Mouse (Mus musculus) liver, embryonic 12.5 days (tissue): ENCODE results near the gene Gorab. TPM values are rescaled to one million over a fixed set of nuclear protein-coding genes. Genes with fewer than 3 reads are reported as not detected.

Experiments
- ATAC-seq: fragments of 200-750 bp; cut with Nextera tagmentation; 2 replicates; pipeline ENCODE4 v1.8.0; 2017; ENCODE audit warnings: moderate number of reproducible peaks, mild to moderate bottlenecking, moderate library complexity
- H3K27ac ChIP-seq: fragments of 300-500 bp; sonication (generic); 2 replicates; pipeline ENCODE4 v1.5.1; 2016; ENCODE audit warnings: mild to moderate bottlenecking
- H3K27me3 ChIP-seq: fragments of 300-500 bp; sonication (generic); replicated peaks from 2 replicates; pipeline ENCODE4 v1.6.1; 2016; ENCODE audit warnings: mild to moderate bottlenecking, moderate library complexity
- H3K36me3 ChIP-seq: fragments of 300-500 bp; sonication (generic); 2 replicates; pipeline ENCODE4 v1.6.1; 2016; ENCODE audit warnings: mild to moderate bottlenecking, moderate library complexity
- H3K4me1 ChIP-seq: fragments of 300-500 bp; sonication (generic); 2 replicates; pipeline ENCODE4 v1.6.1; 2016
- H3K4me2 ChIP-seq: fragments of 300-500 bp; sonication (generic); 2 replicates; pipeline ENCODE4 v1.6.1; 2016; ENCODE audit warnings: mild to moderate bottlenecking, moderate library complexity
- H3K4me3 ChIP-seq: fragments of 300-500 bp; sonication (generic); 2 replicates; pipeline ENCODE4 v1.5.1; 2016; ENCODE audit warnings: mild to moderate bottlenecking, moderate library complexity
- H3K9ac ChIP-seq: fragments of 300-500 bp; sonication (generic); 2 replicates; pipeline ENCODE4 v1.6.1; 2016; ENCODE audit warnings: mild to moderate bottlenecking, moderate library complexity
- H3K9me3 ChIP-seq: fragments of 300-500 bp; sonication (generic); replicated peaks from 2 replicates; pipeline ENCODE4 v1.6.1; 2016; ENCODE audit warnings: mild to moderate bottlenecking, moderate library complexity
- WGBS: fragments of 180-500 bp; shearing (Covaris S2); methylation state at CpG from one replicate; pipeline ENCODE4 v1.1.7; 2016; ENCODE audit not compliant: insufficient replicate concordance; 5-methylcytosine and 5-hydroxymethylcytosine counted together
- polyA plus RNA-seq: library from polyadenylated mRNA; unstranded; fragments of >200 nt; fragmentation: Nextera tagmentation; extraction: Ambion mirVana; gene quantifications from 2 replicates; pipeline ENCODE4 v1.2.1, GENCODE M21; 2016

Gorab gene
- 6.0 and 7.1 TPM in 2 replicates for polyA plus RNA-seq

DNA sequence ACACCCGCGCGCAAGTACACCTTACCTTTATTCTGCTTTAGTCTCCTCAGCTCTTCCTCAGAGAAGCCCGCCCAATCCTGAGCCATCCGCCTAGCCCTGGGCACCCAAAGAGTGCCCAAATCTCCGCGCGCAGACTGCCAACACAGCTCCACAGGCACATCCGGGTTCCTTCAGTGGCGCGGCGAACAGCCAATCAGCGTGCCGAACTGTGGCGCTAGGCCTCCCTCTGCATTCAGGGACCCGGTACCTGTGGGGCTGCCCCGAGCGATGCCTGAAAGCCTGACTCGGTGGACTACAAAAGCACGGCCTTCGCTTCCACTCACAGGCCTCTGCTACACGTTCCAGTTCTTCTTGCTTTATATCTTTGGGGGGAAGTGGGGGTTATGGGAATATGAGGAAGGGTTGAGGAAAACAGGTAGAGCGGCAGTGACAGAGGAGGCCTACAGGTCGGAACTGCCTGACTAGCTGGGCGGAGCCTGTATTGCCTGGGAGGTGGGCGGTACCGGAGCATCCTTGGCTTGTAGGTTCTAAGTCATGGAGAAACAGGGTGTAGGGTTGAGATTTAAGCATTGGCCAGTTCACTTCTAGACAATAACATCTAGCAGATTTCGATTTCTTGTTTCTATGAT, at the start of gene Gorab:
Gorab (minus strand) TSS at position 172 of the 629 bp plus-strand sequence.
- ATAC-seq: peak; percentile 100
- H3K9me3 ChIP-seq: no peaks in the 10 kb centered on the region
- peak within 1 kb of the TSS; percentile 48; the same call in 1 of the 2 replicates for H3K27ac ChIP-seq
- peak within 1 kb of the TSS; percentile 79 for H3K4me2 ChIP-seq
- H3K36me3 ChIP-seq: no peaks in the 10 kb centered on the region
- H3K4me1 ChIP-seq: peaks cover 11% of the 10 kb centered on the region
- no peaks in the 10 kb centered on the region for H3K27me3 ChIP-seq
- H3K9ac ChIP-seq: peak within 1 kb of the TSS; percentile 78
- H3K4me3 ChIP-seq: peak within 1 kb of the TSS; percentile 82
- under 1% methylated on average over 28 of the region's 28 CpGs for WGBS

DNA sequence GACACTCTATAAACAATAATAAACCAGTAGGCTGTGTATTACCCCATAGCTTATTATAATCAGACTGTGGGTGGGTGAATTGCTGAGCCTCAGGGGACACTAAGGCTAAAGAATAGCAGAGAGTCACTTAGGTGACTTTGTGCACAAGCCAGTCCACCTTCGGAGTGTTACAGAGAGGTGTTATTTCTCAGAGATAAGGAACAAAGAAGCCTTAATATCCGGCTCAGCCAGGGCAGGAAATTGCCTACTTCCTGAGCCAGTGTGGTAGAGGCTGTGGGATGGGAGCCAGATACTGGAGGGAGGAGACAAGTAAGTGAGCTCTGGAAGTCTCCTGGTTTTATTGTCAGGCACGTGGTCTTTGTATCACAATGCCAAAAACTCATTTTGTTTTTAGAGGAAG, 40.4 kb upstream of the Gorab start:
- H3K27me3 ChIP-seq: no peaks in the 10 kb centered on the region
- ATAC-seq: no peak
- H3K4me1 ChIP-seq: peaks cover 3% of the 10 kb centered on the region; the same call in 1 of the 2 replicates
- no peaks in the 10 kb centered on the region for H3K36me3 ChIP-seq
- no peak overlapping the region for H3K4me3 ChIP-seq
- no peaks in the 10 kb centered on the region for H3K9me3 ChIP-seq
- no peak overlapping the region for H3K27ac ChIP-seq
- H3K4me2 ChIP-seq: no peak overlapping the region
- no peak overlapping the region for H3K9ac ChIP-seq
- WGBS: 11% methylated on average over 3 of the region's 3 CpGs

DNA sequence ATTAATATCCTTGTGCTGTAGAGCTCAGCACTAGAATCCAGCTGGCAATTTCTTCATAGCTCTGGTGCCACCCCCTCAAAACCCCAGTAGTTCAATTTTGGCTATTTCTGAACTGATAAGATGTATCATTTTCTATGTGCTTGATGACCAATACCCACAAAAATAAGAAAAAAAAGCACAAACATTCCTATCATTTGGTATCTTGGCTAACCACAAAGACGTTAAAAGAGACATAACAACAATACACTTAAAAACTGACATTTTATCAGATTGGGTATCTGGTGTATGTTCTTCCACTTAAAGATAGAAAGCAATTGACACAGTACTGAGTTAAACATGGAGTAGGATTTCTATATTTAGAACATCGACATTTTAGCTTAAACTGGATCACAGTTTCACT, 35.5 kb upstream of the Gorab start:
- peaks cover 3% of the 10 kb centered on the region; the same call in 1 of the 2 replicates for H3K4me1 ChIP-seq
- H3K4me2 ChIP-seq: no peak overlapping the region
- no peaks in the 10 kb centered on the region for H3K27me3 ChIP-seq
- no peak overlapping the region for H3K4me3 ChIP-seq
- WGBS: 40% methylated on average over 2 of the region's 2 CpGs
- H3K36me3 ChIP-seq: no peaks in the 10 kb centered on the region
- ATAC-seq: no peak
- H3K27ac ChIP-seq: no peak overlapping the region
- no peak overlapping the region for H3K9ac ChIP-seq
- H3K9me3 ChIP-seq: no peaks in the 10 kb centered on the region

DNA sequence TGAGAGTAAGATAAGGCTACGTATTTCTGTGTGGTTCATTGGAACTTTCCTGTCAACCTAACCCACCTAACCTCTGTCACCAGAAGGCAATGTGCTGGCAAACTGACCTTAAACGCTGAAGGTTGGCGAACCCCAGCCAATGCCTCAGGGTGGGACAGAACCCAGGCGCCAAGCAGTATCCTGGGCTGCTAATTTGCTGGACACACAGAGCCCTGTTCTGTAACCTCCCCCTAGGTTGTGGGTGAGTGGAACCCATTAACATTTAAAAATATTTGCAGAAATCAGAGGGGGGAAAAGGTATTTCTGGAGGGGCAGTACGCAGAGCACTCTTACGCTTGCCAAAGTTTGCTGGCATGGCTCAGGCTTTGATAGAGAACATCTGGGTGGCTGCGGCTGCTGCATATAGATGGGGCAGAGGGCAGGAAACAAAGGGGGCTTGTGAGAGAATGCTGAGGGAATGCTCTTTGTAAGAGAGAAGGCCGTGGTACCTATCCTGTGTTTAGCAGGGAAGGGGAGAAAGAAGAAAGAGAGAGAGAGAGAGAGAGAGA, 20.1 kb upstream of the Gorab start:
- Histone ChIP-seq H3K9me3 (no peaks in the 10 kb centered on the region), H3K27me3 (no peaks in the 10 kb centered on the region)

DNA sequence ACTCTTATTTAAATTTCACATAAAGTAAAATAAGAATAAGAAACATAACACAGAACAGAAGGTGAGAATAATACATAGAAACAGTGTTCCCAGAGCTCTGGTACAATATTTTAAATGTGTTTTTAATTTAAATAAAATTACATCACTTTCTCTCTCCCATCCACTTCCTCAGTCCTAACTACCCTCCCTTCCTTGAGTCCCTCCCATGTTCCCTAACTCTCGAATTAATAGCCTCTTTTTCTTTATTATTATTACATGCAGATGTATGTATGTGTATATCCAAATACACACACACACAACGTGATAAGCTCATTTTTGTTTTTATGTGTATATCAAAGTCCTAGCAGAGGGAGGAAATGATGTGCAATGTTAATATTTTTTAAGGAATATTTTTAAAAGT, 13.7 kb upstream of the Gorab start:
- no peak overlapping the region for H3K4me3 ChIP-seq
- H3K27me3 ChIP-seq: no peaks in the 10 kb centered on the region
- ATAC-seq: no peak
- no peaks in the 10 kb centered on the region for H3K4me1 ChIP-seq
- H3K9ac ChIP-seq: no peak overlapping the region
- 35% methylated on average over 2 of the region's 2 CpGs for WGBS
- H3K4me2 ChIP-seq: no peak overlapping the region
- no peak overlapping the region for H3K27ac ChIP-seq
- no peaks in the 10 kb centered on the region for H3K36me3 ChIP-seq
- H3K9me3 ChIP-seq: no peaks in the 10 kb centered on the region

More for the DNA sequence above, 20.1 kb upstream of the Gorab start:
- H3K4me2 ChIP-seq: no peak overlapping the region
- H3K4me1 ChIP-seq: no peaks in the 10 kb centered on the region
- no peak overlapping the region for H3K27ac ChIP-seq
- ATAC-seq: no peak
- no peak overlapping the region for H3K4me3 ChIP-seq
- 64% methylated on average over 8 of the region's 8 CpGs for WGBS
- H3K9ac ChIP-seq: no peak overlapping the region
- no peaks in the 10 kb centered on the region for H3K36me3 ChIP-seq

DNA sequence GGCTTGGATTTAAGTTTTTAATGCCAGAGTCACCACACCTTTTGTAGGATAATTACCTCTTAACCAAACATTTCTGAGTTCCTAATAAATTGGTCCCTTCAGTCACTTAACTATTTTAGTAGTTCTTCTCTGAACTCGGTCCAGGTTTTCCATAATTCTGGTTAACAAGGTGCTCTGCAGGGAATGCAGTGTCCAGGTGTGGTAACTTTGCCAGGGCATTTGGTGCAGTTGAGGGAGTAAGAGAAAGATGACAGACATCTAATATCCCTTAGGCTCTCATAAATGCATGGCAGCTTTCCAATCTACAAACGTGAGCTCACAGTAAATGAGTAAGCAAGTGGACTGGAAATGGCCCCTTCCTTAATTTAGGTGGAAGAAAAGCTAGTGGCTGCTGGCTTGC, 10.7 kb upstream of the Gorab start:
- no peaks in the 10 kb centered on the region for H3K36me3 ChIP-seq
- ATAC-seq: no peak
- H3K4me2 ChIP-seq: no peak overlapping the region
- no peak overlapping the region for H3K4me3 ChIP-seq
- H3K9ac ChIP-seq: no peak overlapping the region
- H3K27me3 ChIP-seq: no peaks in the 10 kb centered on the region
- no peak overlapping the region for H3K27ac ChIP-seq
- no peaks in the 10 kb centered on the region for H3K9me3 ChIP-seq
- no peaks in the 10 kb centered on the region for H3K4me1 ChIP-seq
- WGBS: 67% methylated on average over 2 of the region's 2 CpGs

DNA sequence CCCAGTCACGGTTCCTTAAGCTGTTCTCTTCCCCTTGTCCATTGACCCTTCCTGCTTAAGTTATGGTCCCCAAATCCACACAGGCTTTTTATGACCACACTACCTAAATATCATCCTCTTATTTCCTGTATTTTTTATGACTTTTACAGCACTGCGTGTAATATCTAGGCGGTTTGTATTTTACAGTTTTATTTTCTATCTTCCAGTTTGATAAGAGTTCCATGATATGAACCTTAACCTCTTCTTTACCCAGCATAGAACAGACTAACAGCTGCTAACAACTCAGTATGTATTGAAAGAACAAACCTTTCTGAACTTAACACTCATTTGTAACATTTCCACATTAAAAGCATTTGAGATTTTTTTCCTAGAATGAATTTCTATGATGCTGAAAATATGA, 2.7 kb upstream of the Gorab start:
- Histone ChIP-seq H3K4me1 (peaks cover 11% of the 10 kb centered on the region), H3K4me2 (no peak overlapping the region), H3K36me3 (no peaks in the 10 kb centered on the region), H3K9me3 (no peaks in the 10 kb centered on the region), H3K27ac (no peak overlapping the region), H3K4me3 (no peak overlapping the region), H3K27me3 (no peaks in the 10 kb centered on the region), H3K9ac (no peak overlapping the region)
- ATAC-seq: no peak
- 61% methylated on average over 3 of the region's 3 CpGs for WGBS

DNA sequence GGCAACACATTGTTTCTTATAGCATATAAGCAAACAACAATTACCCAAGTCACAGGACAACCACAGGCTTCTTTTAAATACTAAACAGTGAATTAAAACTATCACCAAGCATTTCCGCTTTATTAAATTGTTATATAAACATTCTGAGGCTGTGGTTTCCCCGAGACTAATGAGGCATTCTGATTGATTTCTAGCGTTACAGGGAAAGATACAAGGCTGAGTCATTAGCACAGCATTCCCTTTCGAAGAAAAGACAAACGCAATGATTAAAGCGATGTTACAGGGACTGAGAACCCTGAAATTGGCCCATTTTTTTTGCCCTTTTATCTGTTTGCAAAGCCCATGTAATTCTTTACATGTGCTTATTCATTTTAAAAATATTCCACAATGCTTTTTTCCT, 12.1 kb downstream of the Gorab start:
- Histone ChIP-seq H3K36me3 (peaks cover 68% of the 10 kb centered on the region), H3K4me2 (no peak overlapping the region), H3K4me1 (no peaks in the 10 kb centered on the region), H3K9me3 (no peaks in the 10 kb centered on the region), H3K9ac (no peak overlapping the region), H3K4me3 (no peak overlapping the region), H3K27me3 (no peaks in the 10 kb centered on the region), H3K27ac (no peak overlapping the region)
- ATAC-seq: no peak
- 79% methylated on average over 6 of the region's 6 CpGs for WGBS

DNA sequence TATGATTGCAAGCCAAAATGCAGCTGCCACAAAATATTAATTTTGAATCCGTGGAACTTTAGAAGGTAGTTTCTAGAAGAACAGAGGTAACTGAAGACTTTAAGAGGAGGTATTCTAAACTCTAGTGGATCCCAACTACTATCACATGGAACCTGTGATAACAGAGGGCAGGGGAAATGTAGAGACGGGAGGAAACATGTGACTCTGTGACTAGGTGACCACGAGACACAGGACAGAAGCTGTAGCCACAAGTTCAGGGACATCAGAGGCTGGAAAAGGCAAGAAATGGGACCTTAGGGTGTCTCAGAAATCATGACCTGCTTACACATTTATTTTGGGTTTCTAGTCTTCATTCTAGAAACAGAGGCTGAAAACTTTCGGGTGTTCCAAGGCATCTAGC, 13.4 kb downstream of the Gorab start:
- Histone ChIP-seq H3K4me2 (no peak overlapping the region), H3K36me3 (peaks cover 70% of the 10 kb centered on the region), H3K9ac (no peak overlapping the region), H3K4me3 (no peak overlapping the region), H3K9me3 (no peaks in the 10 kb centered on the region), H3K27ac (no peak overlapping the region), H3K27me3 (no peaks in the 10 kb centered on the region), H3K4me1 (no peaks in the 10 kb centered on the region)
- no peak for ATAC-seq
- WGBS: 54% methylated on average over 4 of the region's 4 CpGs

DNA sequence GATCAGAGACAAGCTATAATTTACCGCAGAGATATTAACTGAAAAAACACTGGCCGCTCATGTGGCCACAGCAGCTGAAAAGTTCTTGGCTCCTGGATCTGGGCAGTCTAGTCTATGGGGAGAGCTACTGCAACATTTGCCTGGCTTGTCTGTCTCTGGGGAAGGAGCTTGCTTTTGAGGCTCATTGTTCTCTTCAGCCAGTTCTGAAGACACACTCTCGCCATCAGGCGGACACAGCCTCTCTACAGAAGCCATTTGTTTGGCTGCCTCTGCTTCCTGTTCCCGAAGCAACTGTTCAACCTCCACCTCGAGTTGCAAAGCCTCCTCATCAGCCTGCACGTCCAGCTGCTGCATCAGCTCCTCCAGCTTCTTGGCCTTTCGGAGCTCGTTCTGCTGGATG, 17.3 kb downstream of the Gorab start:
- Histone ChIP-seq H3K4me1 (peaks cover 14% of the 10 kb centered on the region), H3K4me2 (no peak overlapping the region), H3K4me3 (no peak overlapping the region), H3K27me3 (no peaks in the 10 kb centered on the region), H3K27ac (no peak overlapping the region), H3K9me3 (no peaks in the 10 kb centered on the region), H3K9ac (no peak overlapping the region), H3K36me3 (peaks cover 47% of the 10 kb centered on the region)
- no peak for ATAC-seq
- WGBS: 80% methylated on average over 9 of the region's 9 CpGs

DNA sequence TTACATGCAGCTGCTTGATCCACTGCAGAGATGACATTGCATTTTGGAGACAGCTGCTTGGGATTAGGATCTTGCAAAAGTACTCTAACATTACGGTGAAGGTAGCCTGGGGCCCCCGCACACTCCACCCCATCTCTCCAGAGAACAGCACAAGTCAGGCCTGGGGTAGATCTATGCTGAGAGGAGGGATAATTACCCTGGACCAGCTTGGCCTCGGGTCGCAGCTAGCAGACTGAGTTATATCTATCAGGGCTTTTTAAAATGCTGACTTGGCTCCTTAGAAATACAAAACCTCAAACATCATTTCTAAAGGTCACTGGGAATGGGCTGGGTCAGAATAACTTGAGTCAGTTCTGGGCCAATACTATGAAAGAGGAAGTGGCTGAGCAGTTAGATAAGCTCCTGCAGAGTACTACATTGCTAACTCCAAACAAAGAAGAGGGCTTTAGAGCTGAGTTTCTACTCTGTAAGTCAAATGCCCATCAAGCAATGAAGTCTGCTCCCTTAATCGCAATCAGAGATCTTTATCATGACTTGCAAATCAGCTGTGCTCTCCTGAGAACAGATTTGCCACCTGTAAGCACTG, 19.9 kb downstream of the Gorab start:
- Histone ChIP-seq H3K4me3 (no peak overlapping the region), H3K36me3 (peaks cover 37% of the 10 kb centered on the region), H3K9ac (no peak overlapping the region), H3K27ac (no peak overlapping the region), H3K4me2 (no peak overlapping the region), H3K4me1 (peaks cover 14% of the 10 kb centered on the region), H3K9me3 (no peaks in the 10 kb centered on the region), H3K27me3 (no peaks in the 10 kb centered on the region)
- peak; percentile 82 for ATAC-seq
- WGBS: 25% methylated on average over 5 of the region's 5 CpGs

DNA sequence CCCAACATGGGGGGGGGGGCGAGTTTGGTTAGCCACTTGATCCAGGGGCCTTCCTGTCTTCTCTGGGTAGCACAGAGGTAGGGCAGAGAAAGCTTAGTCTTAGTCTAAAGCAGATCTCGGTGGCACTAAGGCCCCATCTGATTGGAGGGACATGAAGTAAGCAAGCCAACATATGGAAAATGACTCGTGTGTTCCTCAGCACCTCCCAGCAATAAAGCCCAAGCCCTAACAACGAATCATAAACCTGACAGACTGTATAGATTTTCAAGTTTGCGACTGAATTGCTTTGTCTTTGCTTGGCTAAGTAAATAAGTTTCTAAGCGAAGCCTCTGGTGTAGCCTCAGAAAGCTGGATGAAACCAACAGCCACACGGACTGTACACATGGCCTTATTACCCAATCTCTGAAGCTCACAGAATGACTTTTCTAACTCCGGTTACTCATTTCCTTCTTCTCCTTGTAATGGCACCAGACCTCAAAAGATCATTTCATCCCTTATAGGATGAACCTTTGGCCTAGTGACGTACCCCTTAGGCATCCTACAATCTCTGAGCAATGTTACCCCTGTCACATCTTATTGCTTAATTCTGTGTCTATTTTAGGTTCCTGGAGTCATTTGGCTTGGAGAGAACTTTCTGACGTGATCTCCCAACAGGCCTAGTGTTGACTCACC, 21.3 kb downstream of the Gorab start:
- 76% methylated on average over 10 of the region's 10 CpGs for WGBS
- no peak overlapping the region for H3K27ac ChIP-seq
- H3K4me3 ChIP-seq: no peak overlapping the region
- peaks cover 14% of the 10 kb centered on the region for H3K4me1 ChIP-seq
- no peak overlapping the region for H3K4me2 ChIP-seq
- no peaks in the 10 kb centered on the region for H3K27me3 ChIP-seq
- no peaks in the 10 kb centered on the region for H3K9me3 ChIP-seq
- no peak overlapping the region for H3K9ac ChIP-seq
- peaks cover 28% of the 10 kb centered on the region for H3K36me3 ChIP-seq
- ATAC-seq: no peak
